Mouse (Mus musculus) heart, embryonic 10.5 days (tissue): ENCODE data around the gene Ptpro. TPM values are rescaled to one million over a fixed set of nuclear protein-coding genes. Genes with fewer than 3 reads are reported as not detected.
A peak's percentile ranks its signal among the peaks of the same experiment; 100 is the strongest.

Experiments used
- DNase-seq: peaks from one replicate; pipeline ENCODE4 v3.0.0-alpha.2; 2017; ENCODE audit warnings: low spot score
- H3K27ac ChIP-seq: fragments of 300-500 bp; sonication (generic); 2 replicates; pipeline ENCODE4 v1.5.1; 2016; ENCODE audit warnings: mild to moderate bottlenecking
- H3K27me3 ChIP-seq: fragments of 300-500 bp; sonication (generic); 2 replicates; pipeline ENCODE4 v1.6.1; 2016; ENCODE audit warnings: mild to moderate bottlenecking; ENCODE audit not compliant: poor library complexity, insufficient read depth, severe bottlenecking
- H3K36me3 ChIP-seq: fragments of 300-500 bp; sonication (generic); 2 replicates; pipeline ENCODE4 v1.6.1; 2016; ENCODE audit warnings: mild to moderate bottlenecking, moderate library complexity
- H3K4me1 ChIP-seq: fragments of 300-500 bp; sonication (generic); 2 replicates; pipeline ENCODE4 v1.6.1; 2016; ENCODE audit warnings: mild to moderate bottlenecking
- H3K4me3 ChIP-seq: fragments of 300-500 bp; sonication (generic); 2 replicates; pipeline ENCODE4 v1.5.1; 2016; ENCODE audit warnings: mild to moderate bottlenecking, moderate library complexity
- H3K9me3 ChIP-seq: fragments of 300-500 bp; sonication (generic); 2 replicates; pipeline ENCODE4 v1.6.1; 2016; ENCODE audit warnings: mild to moderate bottlenecking, moderate library complexity
- whole genome bisulfite sequencing: fragments of 180-500 bp; shearing (Covaris S2); methylation state at CpG from one replicate; pipeline ENCODE4 v1.1.7; 2016; 5-methylcytosine and 5-hydroxymethylcytosine counted together
- polyA plus RNA-seq: library from polyadenylated mRNA; unstranded; fragments of >200 nt; fragmentation: Nextera tagmentation; extraction: Ambion mirVana; gene quantifications from 2 replicates; pipeline ENCODE4 v1.2.1, GENCODE M21; 2016

The Ptpro gene
- polyA plus RNA-seq, 1 experiment from 2014 or later, result 0.72 TPM

DNA sequence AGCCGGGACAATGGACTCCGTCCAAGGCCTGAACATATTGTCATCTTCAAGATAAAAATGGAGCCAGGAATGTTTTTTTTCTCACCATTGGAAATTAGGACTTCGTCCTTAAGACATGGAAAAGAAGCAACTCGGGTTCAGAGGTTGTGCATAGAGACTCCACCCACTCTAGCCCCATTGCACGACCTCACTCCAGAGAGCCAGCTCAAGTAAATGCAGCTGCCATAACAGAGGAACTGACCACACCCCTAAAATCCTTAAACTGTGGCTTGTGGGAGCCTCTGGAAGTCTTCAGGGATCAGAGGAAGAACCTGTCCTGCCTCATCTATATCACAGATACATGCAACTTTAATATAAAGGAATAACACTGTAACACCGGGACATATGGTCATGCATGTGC lies 246.7 kb downstream of the Ptpro start:
- H3K9me3 ChIP-seq, result no peaks in the 10 kb centered on the region
- peak; percentile 51 for DNase-seq
- H3K4me3 ChIP-seq, result no peak overlapping the region
- 0 out of 2 replicates have a peak, but pooled peaks cover 3% of the 10 kb centered on the region for H3K36me3 ChIP-seq
- H3K27me3 ChIP-seq, result no peaks in the 10 kb centered on the region
- no peak overlapping the region for H3K27ac ChIP-seq
- no peaks in the 10 kb centered on the region; the same call in 1 of the 2 replicates for H3K4me1 ChIP-seq
- WGBS, result 69% methylated on average over 6 of the region's 6 CpGs

DNA sequence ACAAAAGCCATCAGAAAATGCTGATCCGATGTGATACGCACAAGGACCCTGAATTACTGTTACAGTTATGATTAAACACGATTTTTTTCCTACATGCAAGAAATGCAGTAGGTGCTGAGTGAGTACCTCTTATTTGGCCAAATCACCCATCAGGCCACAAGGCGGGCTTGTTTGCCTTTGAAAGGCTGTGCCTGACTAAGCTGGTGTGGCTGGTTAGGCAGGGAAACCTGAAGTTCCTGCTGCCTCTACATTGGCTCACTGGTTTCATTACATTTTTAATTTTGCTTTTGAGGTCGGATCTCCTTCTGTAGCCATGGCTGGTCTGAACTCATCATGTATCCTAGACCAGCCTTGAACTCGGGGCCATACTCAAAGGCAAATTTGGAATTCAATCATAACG lies 250.9 kb downstream of the Ptpro start:
- Histone ChIP-seq H3K9me3 (no peaks in the 10 kb centered on the region), H3K4me3 (no peak overlapping the region), H3K4me1 (0 out of 2 replicates have a peak, but pooled peaks cover 7% of the 10 kb centered on the region), H3K27me3 (no peaks in the 10 kb centered on the region), H3K27ac (no peak overlapping the region), H3K36me3 (no peaks in the 10 kb centered on the region; the same call in 1 of the 2 replicates)
- WGBS, result 87% methylated on average over 7 of the region's 7 CpGs
- no peak for DNase-seq

DNA sequence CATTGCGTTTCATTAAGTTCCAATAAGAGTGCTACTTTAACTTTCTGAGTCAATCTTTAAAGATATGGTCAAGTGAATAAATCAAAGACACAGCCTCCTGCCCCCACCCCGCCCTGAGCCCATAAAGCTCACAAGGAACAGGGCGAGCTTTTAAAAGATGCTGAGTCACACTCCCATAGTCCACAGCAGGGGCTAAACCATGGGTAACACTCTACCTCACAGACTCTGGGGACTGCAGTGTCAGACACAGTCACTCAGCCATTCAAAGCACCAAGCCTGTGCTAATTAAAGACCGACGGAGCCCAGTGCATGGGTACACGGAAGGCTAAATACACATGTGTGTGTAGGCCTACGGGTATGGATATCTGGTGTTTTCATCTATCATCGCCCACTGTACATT lies 251.3 kb downstream of the Ptpro start:
- Histone ChIP-seq H3K27ac (no peak overlapping the region), H3K4me1 (0 out of 2 replicates have a peak, but pooled peaks cover 7% of the 10 kb centered on the region), H3K36me3 (no peaks in the 10 kb centered on the region; the same call in 1 of the 2 replicates), H3K4me3 (no peak overlapping the region), H3K27me3 (no peaks in the 10 kb centered on the region), H3K9me3 (no peaks in the 10 kb centered on the region)
- DNase-seq, result no peak
- 80% methylated on average over 8 of the region's 8 CpGs for WGBS

DNA sequence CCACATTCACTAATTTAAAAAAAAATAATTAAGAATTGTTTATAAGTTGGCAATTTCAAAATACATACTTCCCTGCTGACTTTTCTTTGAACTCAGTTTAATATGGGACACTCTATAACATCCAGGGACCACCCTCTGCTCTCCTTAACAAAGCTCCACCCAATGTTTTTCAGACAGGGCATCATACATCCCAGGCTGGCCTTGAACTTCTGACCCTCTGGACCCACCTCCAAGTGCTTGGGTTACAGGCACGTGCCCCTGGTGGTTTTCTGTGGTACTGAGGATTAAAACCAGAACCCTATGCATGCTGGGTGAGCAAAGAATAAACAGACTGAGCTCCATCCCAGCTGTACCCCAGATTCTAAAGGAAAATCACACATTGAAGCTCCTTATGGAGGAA lies 251.9 kb downstream of the Ptpro start:
- Histone ChIP-seq H3K27me3 (no peaks in the 10 kb centered on the region), H3K9me3 (no peaks in the 10 kb centered on the region), H3K4me3 (no peak overlapping the region), H3K36me3 (peaks cover 5% of the 10 kb centered on the region), H3K27ac (no peak overlapping the region), H3K4me1 (0 out of 2 replicates have a peak, but pooled peaks cover 7% of the 10 kb centered on the region)
- no peak for DNase-seq
- 72% methylated on average over 1 of the region's 1 CpGs for WGBS

DNA sequence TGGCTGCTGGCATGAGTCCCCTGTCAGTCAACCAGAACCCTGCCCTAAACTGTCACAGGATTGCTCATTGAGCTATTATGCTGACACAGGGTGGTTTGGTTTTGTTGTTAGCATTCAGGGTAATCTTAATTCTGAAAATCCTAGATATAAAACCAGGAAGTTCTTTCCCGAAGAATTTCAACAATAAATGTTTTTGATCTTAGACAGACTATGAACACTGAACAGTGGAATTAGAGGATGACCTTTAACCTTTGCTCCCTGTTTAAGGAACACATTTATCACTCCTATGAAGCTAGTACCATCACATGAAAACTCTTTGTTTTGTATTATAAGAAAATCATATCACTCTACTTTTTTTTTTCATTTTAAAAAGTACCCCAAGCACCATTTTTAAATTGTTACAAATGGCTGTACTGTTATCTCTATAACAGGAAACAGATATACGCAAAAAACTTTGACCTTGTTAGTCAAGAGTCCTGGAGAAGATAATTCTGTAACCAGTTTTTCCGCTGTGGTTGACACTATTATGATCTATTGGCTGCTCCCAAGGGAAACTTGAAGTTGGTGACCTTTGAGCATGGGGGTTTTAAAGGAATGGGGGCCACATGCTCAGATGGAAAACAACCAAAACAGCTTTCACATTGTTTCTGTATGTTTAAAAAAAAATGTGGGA lies 253.6 kb downstream of the Ptpro start:
- WGBS, result 73% methylated on average over 3 of the region's 3 CpGs

DNA sequence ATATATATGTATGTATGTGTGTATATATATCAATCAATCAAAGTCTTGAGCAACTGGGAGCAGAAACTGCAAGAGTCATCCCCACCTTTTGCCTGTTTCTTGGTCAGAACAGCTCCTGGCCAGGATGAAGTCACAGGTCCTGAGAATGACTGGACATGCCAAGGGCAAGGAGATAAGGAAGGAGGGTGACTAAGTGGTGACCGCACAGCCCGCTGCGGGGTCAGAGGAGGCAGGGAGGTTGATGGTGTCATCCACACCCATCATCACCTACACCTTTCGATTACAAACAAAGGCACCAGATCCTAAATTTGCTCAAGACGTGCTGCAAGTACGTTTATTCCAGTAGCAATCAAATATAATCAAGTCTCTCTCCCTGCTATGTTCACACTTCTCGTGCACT lies 254.4 kb downstream of the Ptpro start:
- 71% methylated on average over 7 of the region's 7 CpGs for WGBS

More for the DNA sequence above, 253.6 kb downstream of the Ptpro start:
- Histone ChIP-seq H3K4me3 (no peak overlapping the region), H3K27me3 (no peaks in the 10 kb centered on the region), H3K4me1 (0 out of 2 replicates have a peak, but pooled peaks cover 7% of the 10 kb centered on the region), H3K27ac (no peak overlapping the region), H3K36me3 (peaks cover 5% of the 10 kb centered on the region), H3K9me3 (no peaks in the 10 kb centered on the region)
- DNase-seq, result no peak

DNA sequence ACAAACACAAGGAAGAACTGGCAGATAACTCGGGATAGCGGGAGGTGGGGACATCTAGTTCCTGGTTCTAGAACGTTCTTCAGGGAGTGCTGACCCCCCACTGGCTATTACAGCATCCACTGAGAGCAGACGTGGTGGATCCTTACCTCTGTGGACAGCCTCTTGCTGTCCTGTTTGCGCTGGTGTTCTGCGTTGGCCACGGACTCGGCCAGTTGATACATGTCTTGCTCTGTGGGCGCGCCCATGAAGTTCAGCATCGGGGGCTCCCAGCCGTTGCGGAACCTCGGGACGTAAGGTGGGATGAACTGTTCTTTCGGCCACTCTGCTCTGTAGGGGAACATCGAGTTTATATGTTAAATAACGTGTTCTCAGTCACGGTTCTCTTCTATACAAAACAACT lies 256.8 kb downstream of the Ptpro start:
- Histone ChIP-seq H3K36me3 (peaks cover 5% of the 10 kb centered on the region), H3K9me3 (no peaks in the 10 kb centered on the region), H3K27ac (no peak overlapping the region), H3K4me3 (no peak overlapping the region), H3K27me3 (no peaks in the 10 kb centered on the region), H3K4me1 (peaks cover 7% of the 10 kb centered on the region; the same call in 1 of the 2 replicates)
- DNase-seq, result no peak
- WGBS, result 92% methylated on average over 19 of the region's 19 CpGs

More for the DNA sequence above, 254.4 kb downstream of the Ptpro start:
- Histone ChIP-seq H3K27ac (no peak overlapping the region), H3K4me3 (no peak overlapping the region), H3K4me1 (0 out of 2 replicates have a peak, but pooled peaks cover 7% of the 10 kb centered on the region), H3K27me3 (no peaks in the 10 kb centered on the region), H3K36me3 (peaks cover 5% of the 10 kb centered on the region), H3K9me3 (no peaks in the 10 kb centered on the region)
- DNase-seq, result no peak

DNA sequence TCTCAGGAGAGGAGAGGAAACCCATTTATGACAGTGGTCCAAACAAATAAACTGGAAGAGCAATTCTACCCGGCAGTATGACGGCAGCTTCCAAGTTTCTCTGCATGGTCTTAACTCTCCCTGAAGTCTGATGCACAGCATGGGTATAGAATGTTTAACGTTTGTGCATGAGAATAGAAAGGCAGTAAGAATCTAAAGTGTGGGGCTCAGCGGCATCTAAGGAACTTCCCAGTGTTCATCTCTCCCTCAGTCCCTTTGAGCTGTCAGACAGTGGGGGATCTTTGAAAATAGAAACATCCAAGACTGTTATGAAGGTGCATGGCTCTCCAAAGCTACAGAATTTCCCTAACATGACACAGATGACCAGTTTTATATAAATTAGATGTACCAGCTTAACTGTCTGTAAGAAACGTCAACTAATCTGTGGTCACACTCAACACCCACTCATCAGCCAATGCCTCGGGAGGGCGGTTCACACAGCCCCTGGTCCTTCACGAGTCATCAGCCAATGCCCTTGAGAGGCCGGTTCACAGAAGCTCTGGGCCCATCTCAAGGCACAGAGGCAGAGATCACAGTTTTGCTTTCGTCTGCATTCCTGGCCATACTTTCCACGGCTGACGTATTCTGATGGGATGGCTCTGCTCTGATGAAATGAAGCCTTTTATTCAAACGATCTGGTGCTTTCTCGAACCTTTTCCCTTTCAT lies 257.4 kb downstream of the Ptpro start:
- Histone ChIP-seq H3K4me3 (no peak overlapping the region), H3K9me3 (no peaks in the 10 kb centered on the region), H3K36me3 (peaks cover 5% of the 10 kb centered on the region), H3K4me1 (peaks cover 7% of the 10 kb centered on the region; the same call in 1 of the 2 replicates), H3K27me3 (no peaks in the 10 kb centered on the region), H3K27ac (no peak overlapping the region)
- 57% methylated on average over 14 of the region's 14 CpGs for WGBS
- DNase-seq, result no peak

DNA sequence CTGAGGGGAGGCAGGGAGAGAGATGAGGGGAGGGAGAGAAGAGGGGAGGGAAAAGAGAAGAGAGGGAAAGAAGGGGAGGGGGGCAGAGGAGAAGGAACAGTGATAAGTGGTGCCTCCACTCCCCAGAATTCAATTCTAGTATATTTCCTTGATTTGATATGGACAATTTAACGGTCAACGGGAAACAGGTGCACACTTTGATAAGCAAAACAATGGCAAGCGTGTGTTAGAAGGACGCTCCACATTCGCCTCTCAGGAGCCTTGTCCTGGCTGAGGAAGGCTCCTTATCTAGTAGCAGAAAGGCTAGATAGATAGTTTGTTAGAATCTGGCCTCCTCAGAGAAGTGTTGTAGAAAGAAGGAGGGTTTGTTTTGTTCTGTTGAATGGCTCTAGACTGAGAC lies 260.6 kb downstream of the Ptpro start:
- DNase-seq, result no peak
- WGBS, result 45% methylated on average over 5 of the region's 5 CpGs
- H3K36me3 ChIP-seq, result peaks cover 5% of the 10 kb centered on the region
- H3K27ac ChIP-seq, result no peak overlapping the region
- H3K9me3 ChIP-seq, result no peaks in the 10 kb centered on the region
- no peak overlapping the region for H3K4me3 ChIP-seq
- no peaks in the 10 kb centered on the region for H3K27me3 ChIP-seq
- H3K4me1 ChIP-seq, result no peaks in the 10 kb centered on the region; the same call in 1 of the 2 replicates

Other genes with a start within 250 kb of the Ptpro start
- 3.8 and 6.8 TPM in 2 replicates for gene Rerg, start 81.8 kb upstream of the Ptpro start, polyA plus RNA-seq